Mouse (Mus musculus) megakaryocyte, embryonic 14.5 days (primary cell): ENCODE data around the gene Hectd2.

Source experiments
- FLI1 ChIP-seq: IDR thresholded peaks from 2 replicates; pipeline ENCODE4 v1.6.1; 2012; ENCODE audit warnings: low read length, inconsistent platforms, mixed read lengths
- GATA1 ChIP-seq: IDR thresholded peaks from 3 replicates; pipeline ENCODE4 v1.6.1; 2012; ENCODE audit warnings: mixed read lengths, low read length, inconsistent platforms, borderline replicate concordance

GRCm38 (mm10) chr19:36610309-36610708 lies 55.9 kb downstream of the Hectd2 start:
- TF ChIP-seq GATA1 (no peak), FLI1 (no peak)
